Mouse (Mus musculus): ENCODE measurements at regions not wholly inside any gene's neighbourhood (a gene's known extent, or its start where the extent isn't known, plus 50 kb on each side); places are given as distances from the start of the nearest gene placed in this dataset.

- DNase-seq (ENCODE audit: extremely low read depth, insufficient read length, low spot score) = no peak
Observed at GRCm38 (mm10) chr1:127152840-127153239, 52.0 kb upstream of the Mgat5 start.

GRCm38 (mm10) chr1:127135521-127135920 is 69.3 kb upstream of the Mgat5 start:
- no peak for DNase-seq (ENCODE audit: extremely low read depth, insufficient read length, low spot score)

DNA sequence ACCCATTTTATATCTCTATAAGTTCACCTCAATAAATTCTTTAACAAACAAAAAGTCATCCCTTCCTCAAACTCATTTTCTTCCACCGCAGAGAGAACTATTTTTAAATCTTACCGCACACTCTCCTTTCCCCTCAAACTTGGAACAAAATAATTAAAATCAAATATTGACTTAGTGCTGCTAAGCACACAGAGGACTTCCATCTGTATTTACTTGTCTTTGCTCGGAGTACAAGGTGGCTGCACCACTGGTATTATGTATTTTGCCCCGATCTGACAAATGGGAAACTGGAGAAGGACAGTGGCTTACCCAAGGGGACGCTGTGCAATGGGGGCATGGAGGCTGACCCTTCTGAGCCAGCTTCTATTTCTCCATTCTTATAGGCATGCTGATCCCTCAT is 72.9 kb upstream of the Mgat5 start:
- DNase-seq (ENCODE audit: extremely low read depth, insufficient read length, low spot score) = no peak

GRCm38 (mm10) chr1:127124862-127125261 is 80.0 kb upstream of the Mgat5 start:
- DNase-seq (ENCODE audit: extremely low read depth, insufficient read length, low spot score) = no peak

GRCm38 (mm10) chr1:127118019-127118418 is 86.8 kb upstream of the Mgat5 start:
- DNase-seq (ENCODE audit: extremely low read depth, insufficient read length, low spot score) = no peak

DNA sequence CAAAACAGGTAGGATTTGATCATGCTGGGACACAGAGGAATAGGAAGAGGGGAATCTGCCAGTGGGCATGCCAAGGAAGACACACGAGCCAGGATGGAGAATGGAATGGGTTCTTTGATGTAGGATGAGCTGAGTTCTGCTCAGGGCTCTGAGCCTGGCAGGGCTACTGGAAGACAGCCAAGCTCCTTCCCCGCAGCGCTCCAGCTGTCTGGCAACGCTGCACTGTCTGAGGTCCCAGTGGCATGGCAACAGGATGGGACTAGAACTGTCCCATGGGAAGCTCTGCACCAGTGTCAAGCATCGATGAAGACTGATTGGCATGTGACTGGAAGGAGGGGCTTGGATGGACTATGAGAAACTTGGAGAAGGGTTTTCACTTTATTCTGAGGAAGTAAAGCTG is 97.3 kb upstream of the Mgat5 start:
- peak; percentile 10 for DNase-seq (ENCODE audit: extremely low read depth, insufficient read length, low spot score)

DNA sequence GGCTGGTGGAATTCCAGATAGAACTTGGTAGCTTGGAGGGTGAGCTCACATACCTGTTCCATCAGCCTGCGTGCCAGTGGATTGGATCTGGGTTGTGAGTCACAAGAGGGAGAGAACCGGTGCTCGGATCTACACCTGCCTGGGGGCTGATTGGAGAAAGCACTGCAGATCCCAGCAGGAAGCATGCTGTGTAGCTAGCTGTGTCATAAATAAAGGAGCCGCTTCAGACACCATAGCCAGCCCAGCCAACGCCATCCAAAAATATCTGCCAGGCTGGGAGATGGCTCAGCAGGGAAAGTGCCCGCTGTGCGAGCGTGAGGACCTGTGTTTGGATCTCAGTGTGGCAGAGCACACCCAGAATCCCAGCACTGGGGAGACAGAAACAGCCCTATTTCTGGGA is 99.0 kb upstream of the Mgat5 start:
- DNase-seq (ENCODE audit: extremely low read depth, insufficient read length, low spot score) = no peak

GRCm38 (mm10) chr1:127103664-127104063 is 101.2 kb upstream of the Mgat5 start:
- DNase-seq (ENCODE audit: extremely low read depth, insufficient read length, low spot score) = no peak

DNA sequence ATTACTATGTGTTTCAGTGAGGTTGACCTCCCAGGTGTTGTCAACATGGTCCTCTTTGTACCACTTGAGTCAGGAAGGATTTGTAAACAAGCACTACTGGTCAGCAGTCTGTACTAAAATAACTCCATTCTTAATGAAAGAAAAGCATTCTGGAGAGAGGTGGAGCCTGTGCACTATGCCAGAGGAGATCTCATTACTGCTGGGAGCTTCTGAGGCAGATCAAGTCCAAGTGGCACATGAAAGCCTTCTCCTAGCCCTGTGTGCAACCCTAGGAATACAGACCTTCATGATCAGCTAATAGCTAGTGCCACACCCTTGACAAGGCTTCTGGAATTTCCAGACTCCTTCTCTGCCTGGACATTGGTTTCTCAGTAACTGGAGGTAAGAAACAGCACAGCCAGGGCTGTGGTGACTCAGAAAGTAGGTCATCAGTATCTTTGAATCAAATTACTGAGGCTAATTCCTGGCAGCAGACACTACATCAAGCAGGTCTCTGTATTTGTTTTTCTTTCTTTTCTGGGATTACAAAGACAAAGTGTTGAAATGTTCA is 105.9 kb upstream of the Mgat5 start:
- no peak for DNase-seq (ENCODE audit: extremely low read depth, insufficient read length, low spot score)

- no peak for DNase-seq (ENCODE audit: extremely low read depth, insufficient read length, low spot score)
Observed at GRCm38 (mm10) chr1:127087616-127088015, 117.2 kb upstream of the Mgat5 start.

- no peak for DNase-seq (ENCODE audit: extremely low read depth, insufficient read length, low spot score)
Observed at GRCm38 (mm10) chr1:127085988-127086387, 118.8 kb upstream of the Mgat5 start.

GRCm38 (mm10) chr1:127083761-127084308 is 121.0 kb upstream of the Mgat5 start:
- no peak for DNase-seq (ENCODE audit: extremely low read depth, insufficient read length, low spot score)

DNA sequence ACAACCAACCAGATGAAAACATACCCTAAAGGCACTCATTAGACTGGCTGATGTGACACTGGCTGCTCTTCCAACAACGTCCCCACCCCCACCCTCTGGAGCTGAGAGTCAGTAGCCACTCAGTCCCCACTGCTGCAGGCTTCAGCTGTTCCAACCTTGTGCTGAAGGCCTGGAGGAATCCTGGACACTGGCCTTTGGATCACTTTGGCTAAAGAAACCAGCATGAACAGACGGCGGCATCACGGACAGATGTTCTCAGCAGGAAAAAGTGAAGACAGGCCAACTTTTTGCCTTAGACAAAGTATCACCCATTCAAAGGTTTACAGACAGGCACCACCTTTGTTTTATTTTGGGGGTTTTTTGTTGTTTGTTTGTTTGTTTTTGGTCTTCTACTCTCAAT is 125.8 kb upstream of the Mgat5 start:
- DNase-seq (ENCODE audit: extremely low read depth, insufficient read length, low spot score) = no peak

GRCm38 (mm10) chr1:127062430-127062829 is 142.4 kb upstream of the Mgat5 start:
- DNase-seq (ENCODE audit: extremely low read depth, insufficient read length, low spot score) = no peak

GRCm38 (mm10) chr1:127045711-127046420 is 158.9 kb upstream of the Mgat5 start:
- no peak for DNase-seq (ENCODE audit: extremely low read depth, insufficient read length, low spot score)

DNA sequence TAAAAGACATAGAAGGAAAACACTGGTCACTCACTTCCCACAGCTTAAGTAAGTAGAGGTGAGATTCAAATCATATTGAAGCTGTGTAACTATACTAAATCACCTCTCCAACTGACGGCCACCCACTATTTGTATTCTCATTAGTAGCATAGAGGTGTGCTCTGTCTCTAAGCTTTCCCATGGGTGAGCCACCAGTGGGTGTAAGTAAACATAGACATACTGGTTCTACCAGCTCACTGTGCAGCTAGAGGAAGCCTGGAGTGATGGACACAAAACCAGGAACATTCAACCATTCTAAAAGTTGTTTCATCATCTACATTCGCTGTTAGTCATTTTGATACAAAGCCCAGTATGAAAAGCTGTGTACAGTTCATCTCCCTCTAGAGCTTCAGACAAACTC is 170.1 kb upstream of the Mgat5 start:
- DNase-seq (ENCODE audit: extremely low read depth, insufficient read length, low spot score) = no peak

DNA sequence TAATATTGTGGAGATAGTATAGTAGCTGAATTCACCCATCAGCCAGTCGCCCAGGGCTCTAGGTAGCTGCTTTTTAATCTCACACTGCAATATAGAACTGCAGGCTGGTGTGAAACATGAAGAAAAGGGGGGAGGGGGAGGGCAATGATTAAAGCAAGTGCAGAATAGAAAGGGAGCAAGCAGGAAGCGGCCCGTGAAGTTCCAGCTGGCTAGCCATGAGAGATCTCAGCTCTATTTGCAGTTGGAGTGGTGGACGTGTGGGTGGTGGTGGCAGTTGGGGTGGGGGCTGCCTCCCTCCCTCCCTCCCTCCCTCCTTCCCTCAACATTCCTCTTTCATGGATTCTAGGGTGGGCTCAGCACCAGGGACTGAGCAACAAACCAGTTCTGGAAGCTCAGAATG is 173.3 kb upstream of the Mgat5 start:
- DNase-seq (ENCODE audit: extremely low read depth, insufficient read length, low spot score) = no peak

DNA sequence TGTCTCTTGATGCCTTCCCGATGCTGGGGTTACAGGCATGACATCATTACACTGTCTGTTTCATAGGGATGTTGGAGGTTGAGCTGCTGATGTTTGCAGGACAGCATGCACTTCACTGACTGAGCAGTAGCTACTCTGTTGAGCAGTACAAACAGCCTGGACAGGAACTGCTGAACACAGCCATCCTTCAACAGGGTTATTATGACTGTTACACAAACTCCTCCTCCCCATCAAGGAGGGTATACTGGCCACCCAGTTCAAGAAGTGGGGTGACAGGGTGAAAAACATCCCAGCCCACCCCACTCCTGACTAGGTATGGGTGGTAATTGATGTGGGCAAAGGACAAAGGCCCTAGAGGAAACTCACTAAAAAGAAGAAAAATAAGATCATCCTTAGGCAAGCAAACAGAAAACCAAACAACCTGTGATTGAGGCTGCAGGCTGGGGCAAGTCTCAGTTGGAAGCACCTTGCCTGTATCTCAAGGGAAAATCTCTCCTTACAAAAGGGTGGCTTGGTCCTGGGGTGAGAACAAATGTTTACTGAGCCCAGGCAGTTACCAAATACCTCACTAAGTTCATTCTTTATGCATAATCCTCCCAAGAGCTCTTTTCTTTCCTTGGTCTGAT is 175.8 kb upstream of the Mgat5 start:
- DNase-seq (ENCODE audit: extremely low read depth, insufficient read length, low spot score) = no peak

DNA sequence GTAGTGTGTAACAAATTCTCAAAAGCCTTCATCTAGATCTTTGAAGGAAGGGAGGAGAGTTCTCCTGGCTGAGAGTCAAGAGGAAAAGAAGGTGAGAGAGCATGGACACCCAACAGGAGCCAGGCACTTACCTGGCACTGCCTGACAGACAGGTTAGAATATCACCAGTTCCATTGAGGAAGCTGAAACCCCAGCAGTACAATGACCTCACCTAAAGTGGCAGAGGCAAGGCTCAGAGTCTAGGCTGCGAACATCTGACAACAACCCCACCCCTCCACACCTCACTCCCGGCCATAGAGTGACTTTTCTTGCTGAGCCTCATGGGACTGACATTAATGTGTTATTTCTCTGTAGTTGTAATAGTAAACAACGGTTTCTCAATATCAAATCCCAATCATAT is 181.7 kb upstream of the Mgat5 start:
- no peak for DNase-seq (ENCODE audit: extremely low read depth, insufficient read length, low spot score)

DNA sequence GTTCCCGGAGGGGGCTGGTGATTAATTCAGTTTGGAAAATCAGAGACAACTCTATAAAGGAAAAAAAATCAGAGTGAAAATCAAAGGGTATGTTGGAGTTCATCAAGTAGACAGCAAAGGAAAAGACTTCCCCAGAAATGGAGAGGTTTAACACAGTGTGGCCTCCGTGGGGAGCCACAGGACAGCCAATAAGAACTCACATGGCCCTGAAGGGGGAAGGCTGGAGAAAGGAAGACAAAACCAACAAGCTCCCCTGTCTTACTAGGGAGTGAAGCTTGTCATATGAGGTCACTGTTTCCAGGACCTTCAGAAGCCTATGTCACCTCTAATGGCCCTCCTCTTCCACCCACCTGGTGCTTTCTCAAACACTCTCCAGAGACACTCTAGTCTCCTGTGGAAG is 187.1 kb upstream of the Nckap5 start:
- no peak for DNase-seq (ENCODE audit: extremely low read depth, insufficient read length, low spot score)

GRCm38 (mm10) chr1:127015894-127016245 is 185.3 kb upstream of the Nckap5 start:
- DNase-seq (ENCODE audit: extremely low read depth, insufficient read length, low spot score) = no peak

All from 3134 (cell line).